Mouse (Mus musculus) stomach, embryonic 16.5 days (tissue): ENCODE measurements at regions not wholly inside any gene's neighbourhood (a gene's known extent, or its start where the extent isn't known, plus 50 kb on each side); places are given as distances from the start of the nearest gene placed in this dataset.
A peak's percentile ranks its signal among the peaks of the same experiment; 100 is the strongest.

Experiments used
- ATAC-seq: fragments of 200-750 bp; cut with Nextera tagmentation; 2 replicates; pipeline ENCODE4 v1.8.0; 2017; ENCODE audit warnings: moderate number of reproducible peaks, moderate TSS enrichment; ENCODE audit not compliant: insufficient read depth, low FRiP score
- H3K27ac ChIP-seq: fragments of 300-500 bp; sonication (generic); 2 replicates; pipeline ENCODE4 v1.5.1; 2014; ENCODE audit warnings: low read length
- H3K27me3 ChIP-seq: fragments of 300-500 bp; sonication (generic); 2 replicates; pipeline ENCODE4 v1.6.1; 2014; ENCODE audit warnings: low read length, control low read depth, mixed read lengths; ENCODE audit not compliant: control insufficient read depth, insufficient read depth
- H3K36me3 ChIP-seq: fragments of 300-500 bp; sonication (generic); 2 replicates; pipeline ENCODE4 v1.6.1; 2014; ENCODE audit warnings: low read length; ENCODE audit not compliant: control insufficient read depth, insufficient read depth
- H3K4me1 ChIP-seq: fragments of 300-500 bp; sonication (generic); 2 replicates; pipeline ENCODE4 v1.6.1; 2014; ENCODE audit warnings: low read length, control low read depth, mixed read lengths; ENCODE audit not compliant: control insufficient read depth, insufficient read depth
- H3K4me2 ChIP-seq: fragments of 300-500 bp; sonication (generic); 2 replicates; pipeline ENCODE4 v1.6.1; 2014; ENCODE audit warnings: low read depth, low read length, mixed read lengths
- H3K4me3 ChIP-seq: fragments of 300-500 bp; sonication (generic); replicated peaks from 2 replicates; pipeline ENCODE4 v1.5.1; 2014; ENCODE audit warnings: mild to moderate bottlenecking, low read length
- H3K9ac ChIP-seq: fragments of 300-500 bp; sonication (generic); 2 replicates; pipeline ENCODE4 v1.6.1; 2014; ENCODE audit warnings: low read length
- H3K9me3 ChIP-seq: fragments of 300-500 bp; sonication (generic); replicated peaks from 2 replicates; pipeline ENCODE4 v1.6.1; 2016; ENCODE audit warnings: low read length, control low read depth; ENCODE audit not compliant: control insufficient read depth
- WGBS: fragments of 180-500 bp; shearing (Covaris S2); extraction: QIAGEN DNeasy Blood & Tissue Kit; methylation state at CpG from one replicate; pipeline ENCODE4 v1.1.7; 2014; 5-methylcytosine and 5-hydroxymethylcytosine counted together

GRCm38 (mm10) chr14:56313969-56314368, 50.9 kb upstream of the Atp12a start:
- Histone ChIP-seq H3K4me1 (0 out of 2 replicates have a peak, but pooled peaks cover 6% of the 10 kb centered on the region), H3K36me3 (no peaks in the 10 kb centered on the region), H3K27ac (no peak overlapping the region), H3K27me3 (no peaks in the 10 kb centered on the region), H3K4me2 (no peak overlapping the region), H3K9me3 (no peaks in the 10 kb centered on the region), H3K4me3 (no peak overlapping the region), H3K9ac (no peak overlapping the region)
- WGBS = 78% methylated on average over 9 of the region's 9 CpGs
- ATAC-seq = no peak

- no peaks in the 10 kb centered on the region for H3K36me3 ChIP-seq
- no peak overlapping the region for H3K9ac ChIP-seq
- 0 out of 2 replicates have a peak, but pooled peaks cover 6% of the 10 kb centered on the region for H3K4me1 ChIP-seq
- 0 out of 2 replicates have a peak overlapping the region, but pooled peaks have one; percentile 22 for H3K4me2 ChIP-seq
- WGBS = 24% methylated on average over 7 of the region's 7 CpGs
- H3K27me3 ChIP-seq = no peaks in the 10 kb centered on the region
- no peak overlapping the region for H3K27ac ChIP-seq
- H3K4me3 ChIP-seq = no peak overlapping the region
- H3K9me3 ChIP-seq = no peaks in the 10 kb centered on the region
- ATAC-seq = no peak
These were observed 50.4 kb upstream of the Atp12a start for GRCm38 (mm10) chr14:56314459-56314858.
